Mouse (Mus musculus): ENCODE measurements around the gene Olfr247. TPM values are rescaled to one million over a fixed set of nuclear protein-coding genes. Genes with fewer than 3 reads are reported as not detected.
"Not testable (repeated sequence)": the region's sequence is repeated elsewhere in the genome, so short reads cannot be mapped to it uniquely, and the experiment has no call there.

Olfr247 gene
- not detected in 2 replicates for polyA plus RNA-seq (2015; fragmentation: Nextera tagmentation; extraction: Ambion mirVana)

- not testable (repeated sequence) for H3K27ac ChIP-seq (replicated peaks); H3K27me3 ChIP-seq (ENCODE audit: control insufficient read depth, insufficient read depth, low read length); H3K4me3 ChIP-seq (ENCODE audit: low read depth, low read length); H3K9me3 ChIP-seq (ENCODE audit: control insufficient read depth, low read length); H3K9ac ChIP-seq (ENCODE audit: low read length); DNase-seq (ENCODE audit: low spot score); ATAC-seq (ENCODE audit: low FRiP score, low TSS enrichment); H3K4me1 ChIP-seq (replicated peaks; ENCODE audit: control insufficient read depth, insufficient read depth); H3K36me3 ChIP-seq (ENCODE audit: control insufficient read depth, insufficient read depth, low read length); H3K4me2 ChIP-seq (replicated peaks; ENCODE audit: low read depth)
- WGBS, result no CpG with 5 or more reads among the region's 2 CpGs
These were observed at the start of gene Olfr247 for GRCm38 (mm10) chr10:129976040-129976439. Gene Olfr247, minus strand, starts transcription at chr10:129976140.

GRCm38 (mm10) chr10:130012321-130012720 is 36.4 kb upstream of the Olfr247 start, which contains the start of gene Olfr820:
Gene Olfr820, plus strand, starts transcription at chr10:130012621.
- Histone ChIP-seq H3K4me2 (replicated peaks; ENCODE audit: low read depth) (no peak within 1 kb of the TSS), H3K4me1 (replicated peaks; ENCODE audit: control insufficient read depth, insufficient read depth) (no peaks in the 10 kb centered on the region), H3K9ac (ENCODE audit: low read length) (no peak within 1 kb of the TSS), H3K36me3 (ENCODE audit: control insufficient read depth, insufficient read depth, low read length) (no peaks in the 10 kb centered on the region), H3K9me3 (ENCODE audit: control insufficient read depth, low read length) (no peaks in the 10 kb centered on the region), H3K27me3 (ENCODE audit: control insufficient read depth, insufficient read depth, low read length) (no peaks in the 10 kb centered on the region), H3K27ac (replicated peaks) (no peak within 1 kb of the TSS), H3K4me3 (ENCODE audit: low read depth, low read length) (no peak within 1 kb of the TSS)
- TF ChIP-seq CTCF (IDR thresholded peaks at IDR 0.05; ENCODE audit: low read depth), result no peak
- TF ChIP-seq EP300 (optimal IDR thresholded peaks at IDR 0.05), result no peak
- DNase-seq (ENCODE audit: low spot score), result no peak
- ATAC-seq (ENCODE audit: low FRiP score, low TSS enrichment), result no peak

- not testable (repeated sequence) for H3K4me2 ChIP-seq (replicated peaks; ENCODE audit: low read depth); H3K27me3 ChIP-seq (ENCODE audit: control insufficient read depth, insufficient read depth, low read length); H3K9ac ChIP-seq (ENCODE audit: low read length); H3K27ac ChIP-seq (replicated peaks); DNase-seq (ENCODE audit: low spot score); H3K9me3 ChIP-seq (ENCODE audit: control insufficient read depth, low read length); H3K36me3 ChIP-seq (ENCODE audit: control insufficient read depth, insufficient read depth, low read length); ATAC-seq (ENCODE audit: low FRiP score, low TSS enrichment); H3K4me3 ChIP-seq (ENCODE audit: low read depth, low read length); H3K4me1 ChIP-seq (replicated peaks; ENCODE audit: control insufficient read depth, insufficient read depth)
- 84% methylated on average over 4 of the region's 4 CpGs for WGBS
These were observed 29.4 kb upstream of the Olfr247 start for GRCm38 (mm10) chr10:130005366-130005765.

- not testable (repeated sequence) for H3K27me3 ChIP-seq (ENCODE audit: control insufficient read depth, insufficient read depth, low read length); H3K4me3 ChIP-seq (ENCODE audit: low read depth, low read length); H3K4me2 ChIP-seq (replicated peaks; ENCODE audit: low read depth); H3K36me3 ChIP-seq (ENCODE audit: control insufficient read depth, insufficient read depth, low read length); H3K9ac ChIP-seq (ENCODE audit: low read length); DNase-seq (ENCODE audit: low spot score); ATAC-seq (ENCODE audit: low FRiP score, low TSS enrichment); H3K27ac ChIP-seq (replicated peaks); H3K9me3 ChIP-seq (ENCODE audit: control insufficient read depth, low read length); H3K4me1 ChIP-seq (replicated peaks; ENCODE audit: control insufficient read depth, insufficient read depth)
- WGBS, result 86% methylated on average over 4 of the region's 4 CpGs
These were observed 28.2 kb upstream of the Olfr247 start for GRCm38 (mm10) chr10:130004104-130004503.

GRCm38 (mm10) chr10:129984962-129985361 is 9.0 kb upstream of the Olfr247 start, which contains the start of gene Gm10310:
Gene Gm10310, minus strand, starts transcription at chr10:129985062.
- not testable (repeated sequence) for H3K4me1 ChIP-seq (replicated peaks; ENCODE audit: control insufficient read depth, insufficient read depth); H3K4me3 ChIP-seq (ENCODE audit: low read depth, low read length); ATAC-seq (ENCODE audit: low FRiP score, low TSS enrichment); H3K36me3 ChIP-seq (ENCODE audit: control insufficient read depth, insufficient read depth, low read length); H3K9me3 ChIP-seq (ENCODE audit: control insufficient read depth, low read length); H3K27me3 ChIP-seq (ENCODE audit: control insufficient read depth, insufficient read depth, low read length); H3K27ac ChIP-seq (replicated peaks); H3K9ac ChIP-seq (ENCODE audit: low read length); DNase-seq (ENCODE audit: low spot score); H3K4me2 ChIP-seq (replicated peaks; ENCODE audit: low read depth)
- no CpG with 5 or more reads among the region's 1 CpGs for WGBS

GRCm38 (mm10) chr10:129981867-129982266 is 5.9 kb upstream of the Olfr247 start:
- not testable (repeated sequence) for H3K36me3 ChIP-seq (ENCODE audit: control insufficient read depth, insufficient read depth, low read length); H3K27ac ChIP-seq (replicated peaks); DNase-seq (ENCODE audit: low spot score); H3K9me3 ChIP-seq (ENCODE audit: control insufficient read depth, low read length); H3K4me1 ChIP-seq (replicated peaks; ENCODE audit: control insufficient read depth, insufficient read depth); H3K27me3 ChIP-seq (ENCODE audit: control insufficient read depth, insufficient read depth, low read length); ATAC-seq (ENCODE audit: low FRiP score, low TSS enrichment); H3K4me3 ChIP-seq (ENCODE audit: low read depth, low read length); H3K4me2 ChIP-seq (replicated peaks; ENCODE audit: low read depth); H3K9ac ChIP-seq (ENCODE audit: low read length)
- no CpG with 5 or more reads among the region's 3 CpGs for WGBS

GRCm38 (mm10) chr10:129972994-129973393 is 2.9 kb downstream of the Olfr247 start:
- not testable (repeated sequence) for H3K9me3 ChIP-seq (ENCODE audit: control insufficient read depth, low read length); H3K36me3 ChIP-seq (ENCODE audit: control insufficient read depth, insufficient read depth, low read length); H3K27ac ChIP-seq (replicated peaks); DNase-seq (ENCODE audit: low spot score); H3K4me3 ChIP-seq (ENCODE audit: low read depth, low read length); H3K4me1 ChIP-seq (replicated peaks; ENCODE audit: control insufficient read depth, insufficient read depth); H3K27me3 ChIP-seq (ENCODE audit: control insufficient read depth, insufficient read depth, low read length); ATAC-seq (ENCODE audit: low FRiP score, low TSS enrichment); H3K4me2 ChIP-seq (replicated peaks; ENCODE audit: low read depth); H3K9ac ChIP-seq (ENCODE audit: low read length)
- WGBS, result no CpG with 5 or more reads among the region's 3 CpGs

GRCm38 (mm10) chr10:129967166-129967565 is 8.8 kb downstream of the Olfr247 start, which contains the start of gene Olfr819:
Gene Olfr819, minus strand, starts transcription at chr10:129967266.
- H3K36me3 ChIP-seq (ENCODE audit: control insufficient read depth, insufficient read depth, low read length); H3K9ac ChIP-seq (ENCODE audit: low read length); H3K4me1 ChIP-seq (replicated peaks; ENCODE audit: control insufficient read depth, insufficient read depth); H3K27me3 ChIP-seq (ENCODE audit: control insufficient read depth, insufficient read depth, low read length); H3K9me3 ChIP-seq (ENCODE audit: control insufficient read depth, low read length); H3K4me3 ChIP-seq (ENCODE audit: low read depth, low read length); H3K27ac ChIP-seq (replicated peaks); DNase-seq (ENCODE audit: low spot score); ATAC-seq (ENCODE audit: low FRiP score, low TSS enrichment); H3K4me2 ChIP-seq (replicated peaks; ENCODE audit: low read depth): not testable (repeated sequence)
- 70% methylated on average over 2 of the region's 2 CpGs for WGBS

GRCm38 (mm10) chr10:129966232-129966631 is 9.7 kb downstream of the Olfr247 start:
- not testable (repeated sequence) for H3K36me3 ChIP-seq (ENCODE audit: control insufficient read depth, insufficient read depth, low read length); ATAC-seq (ENCODE audit: low FRiP score, low TSS enrichment)

More at GRCm38 (mm10) chr10:129966232-129966631, 9.7 kb downstream of the Olfr247 start:
- H3K9ac ChIP-seq (ENCODE audit: low read length); H3K27me3 ChIP-seq (ENCODE audit: control insufficient read depth, insufficient read depth, low read length); DNase-seq (ENCODE audit: low spot score); H3K4me3 ChIP-seq (ENCODE audit: low read depth, low read length); H3K27ac ChIP-seq (replicated peaks); H3K9me3 ChIP-seq (ENCODE audit: control insufficient read depth, low read length); H3K4me2 ChIP-seq (replicated peaks; ENCODE audit: low read depth); H3K4me1 ChIP-seq (replicated peaks; ENCODE audit: control insufficient read depth, insufficient read depth): not testable (repeated sequence)
- WGBS, result 92% methylated on average over 2 of the region's 3 CpGs
